27 mouse cellular contexts compared by ENCODE assay signal in genomic region chr1:120517618-120518017, GRCm38 (mm10). TPM values are rescaled to one million over a fixed set of nuclear protein-coding genes. Genes with fewer than 3 reads are reported as not detected.
DNase-seq lines count a peak whose midpoint lies in the region.
"Had no signal": no experiment of that assay in that cellular context is flagged by ENCODE, and none has a peak within 500 bp of the region (broad histone marks: within the 10 kb centered on the region; RNA-seq: fewer than 3 reads in every experiment).

No protein-coding gene starts in this region.

- H3K36me3 ChIP-seq in splenic B cell, adult 2 months (ENCODE audit: control insufficient read depth, insufficient read depth, low read length, poor library complexity, severe bottlenecking) = no peaks in the 10 kb centered on the region
- H3K36me3 ChIP-seq: embryonic facial prominence, embryonic 15.5 days; forebrain, embryonic 12.5 days; G1E; limb, embryonic 13.5 days; midbrain, embryonic 10.5 days; midbrain, embryonic 15.5 days; neural tube, embryonic 12.5 days; stomach, embryonic 15.5 days had no signal

- intact Hi-C loops in heart, postnatal 10 days (cut with DNase I) = no loop called here

- DNase-seq in heart, adult 11 months = peak; percentile 92
- DNase-seq in heart, postnatal 10 days = no peak
- peak; percentile 21 for DNase-seq in lung, postnatal 25 days (ENCODE audit: low spot score)
- DNase-seq in lung, postnatal 14 days = no peak
- DNase-seq in brain, adult 2 months (ENCODE audit: low read depth, low spot score) = peak; percentile 4
- DNase-seq in splenic B cell, adult 2 months (ENCODE audit: low read depth, low spot score) = peak; percentile 8
- DNase-seq in kidney, adult 11 months = no peak
- DNase-seq: adrenal gland, adult 8-10 months; cerebellum, adult 11-12 months; cerebellum, adult 9-11 months; forebrain, postnatal 0 days; kidney, adult 2 months; kidney, postnatal 4 days; lung, embryonic 14.5 days; right cerebral cortex, postnatal 4 days had no signal

- H3K27me3 ChIP-seq in splenic B cell, adult 2 months (ENCODE audit: control insufficient read depth, insufficient read depth, low read length, poor library complexity, severe bottlenecking) = no peaks in the 10 kb centered on the region
- H3K27me3 ChIP-seq: embryonic facial prominence, embryonic 15.5 days; forebrain, embryonic 12.5 days; limb, embryonic 13.5 days; midbrain, embryonic 15.5 days; neural tube, embryonic 12.5 days; stomach, embryonic 15.5 days had no signal

RNA-seq across cellular contexts. Expression of gene Marco, which starts 12.8 kb away (rescaled TPM):
- total RNA-seq in heart, postnatal 10 days (2021) = not detected
- total RNA-seq: adrenal gland, adult 8-10 months; forebrain, postnatal 0 days; gastrocnemius, adult 8-10 months; layer of hippocampus, postnatal 10 days; left cerebral cortex, adult 2 months; left cerebral cortex, postnatal 36 days had no signal

Comparison
In these comparisons a context has a peak if more than half of its experiments do, and no peak if none do; other contexts are left out.
1. DNase-seq: peak in heart, adult 11 months (single experiment), lung, postnatal 25 days (single experiment), brain, adult 2 months (single experiment) and splenic B cell, adult 2 months (single experiment); none in heart, postnatal 10 days (0 of 2), lung, postnatal 14 days (single experiment) and kidney, adult 11 months (single experiment).